Comparison of ENCODE assay signal across 9 mouse cellular contexts in the genomic region with DNA sequence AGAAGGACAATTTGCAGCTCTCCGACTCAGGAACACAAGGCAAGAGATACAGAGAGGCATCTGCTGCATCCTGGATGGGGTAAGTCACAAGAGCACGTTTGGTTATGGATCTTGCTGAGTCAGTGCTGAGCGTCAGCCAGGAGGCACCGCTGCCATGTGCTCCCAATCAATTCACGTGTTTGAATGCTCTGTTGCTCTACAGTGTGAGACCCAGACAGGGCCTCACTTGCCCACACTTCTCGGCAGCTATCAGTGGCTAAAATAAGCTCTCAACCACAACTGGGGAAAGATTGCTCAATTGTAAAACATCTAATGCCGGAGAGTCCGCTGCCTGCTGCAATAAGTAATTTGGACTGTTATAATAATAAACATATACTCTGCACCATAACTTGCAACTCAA. TPM values are rescaled to one million over a fixed set of nuclear protein-coding genes. Genes with fewer than 3 reads are reported as not detected.
DNase-seq lines count a peak whose midpoint lies in the region; ATAC-seq and TF ChIP-seq lines count a peak whose summit lies in the region.
"Had no signal": no experiment of that assay in that cellular context is flagged by ENCODE, and none has a peak within 500 bp of the region (broad histone marks: within the 10 kb centered on the region; RNA-seq: fewer than 3 reads in every experiment).

No protein-coding gene starts in this region.

- no peak overlapping the region for H3K27ac ChIP-seq in forebrain, postnatal 0 days (ENCODE audit: low read depth, low read length)
- H3K27ac ChIP-seq in forebrain, embryonic 16.5 days (ENCODE audit: low read length) = no peak overlapping the region

- no peak overlapping the region for H3K4me3 ChIP-seq in forebrain, postnatal 0 days (ENCODE audit: low read depth, low read length)
- H3K4me3 ChIP-seq in forebrain, embryonic 16.5 days (replicated peaks; ENCODE audit: low read length) = no peak overlapping the region

- no peaks in the 10 kb centered on the region for H3K36me3 ChIP-seq in forebrain, postnatal 0 days (ENCODE audit: insufficient read depth)
- no peaks in the 10 kb centered on the region for H3K36me3 ChIP-seq in forebrain, embryonic 16.5 days (ENCODE audit: control insufficient read depth, insufficient read depth)

- TF ChIP-seq CTCF in forebrain, postnatal 0 days (IDR thresholded peaks at IDR 0.05; ENCODE audit: low read depth) = no peak

- no peak overlapping the region for H3K9ac ChIP-seq in forebrain, postnatal 0 days
- H3K9ac ChIP-seq in forebrain, embryonic 16.5 days (replicated peaks; ENCODE audit: low read depth, low read length) = no peak overlapping the region

- no peaks in the 10 kb centered on the region for H3K27me3 ChIP-seq in forebrain, postnatal 0 days (ENCODE audit: insufficient read depth, low read length)
- no peaks in the 10 kb centered on the region for H3K27me3 ChIP-seq in forebrain, embryonic 16.5 days (replicated peaks; ENCODE audit: control insufficient read depth, insufficient read depth, low read length)

- H3K4me2 ChIP-seq in forebrain, postnatal 0 days (ENCODE audit: low read depth) = no peak overlapping the region
- no peak overlapping the region for H3K4me2 ChIP-seq in forebrain, embryonic 16.5 days (ENCODE audit: low read length)

- no peaks in the 10 kb centered on the region for H3K4me1 ChIP-seq in forebrain, postnatal 0 days (ENCODE audit: insufficient read depth)
- H3K4me1 ChIP-seq in forebrain, embryonic 16.5 days (replicated peaks; ENCODE audit: control insufficient read depth, insufficient read depth, low read length) = no peaks in the 10 kb centered on the region; the same call in 1 of the 2 replicates

- no peak for DNase-seq in forebrain, postnatal 0 days
- peak; percentile 46 for DNase-seq in Muller cell, postnatal 12 days (ENCODE audit: inconsistent ontology term)
- peak; percentile 66 to 71 for DNase-seq in heart, adult 18-20 months
- peak; percentile 16 to 23 for DNase-seq in layer of hippocampus, postnatal 36 days
- DNase-seq in gastrocnemius, postnatal 25 days = no peak
- no peak for DNase-seq in adrenal gland, postnatal 25 days
- DNase-seq: kidney, adult 8-10 months had no signal

- WGBS in forebrain, postnatal 0 days = 51% methylated on average over 8 of the region's 8 CpGs
- WGBS in forebrain, embryonic 16.5 days = 45% methylated on average over 8 of the region's 8 CpGs

- H3K9me3 ChIP-seq in forebrain, postnatal 0 days (ENCODE audit: low read length) = no peaks in the 10 kb centered on the region
- no peaks in the 10 kb centered on the region for H3K9me3 ChIP-seq in forebrain, embryonic 16.5 days (ENCODE audit: control insufficient read depth, low read length)

- peak; percentile 20; the same call in 1 of the 2 replicates for ATAC-seq in forebrain, postnatal 0 days
- ATAC-seq in forebrain, embryonic 16.5 days = no peak
- no peak for ATAC-seq in CD4-positive, CD25-positive, alpha-beta regulatory T cell, adult 4 months

RNA-seq across cellular contexts. Expression of gene Mamdc2, which starts 41.5 kb away (rescaled TPM):
- 2.8 and 4.2 TPM in 2 replicates for total RNA-seq in forebrain, postnatal 0 days (2014; rRNA removed)
- polyA plus RNA-seq in forebrain, postnatal 0 days (2015; fragmentation: Nextera tagmentation; extraction: Ambion mirVana) = 2.1 and 2.7 TPM in 2 replicates
- 1.3 and 1.5 TPM in 2 replicates for polyA plus RNA-seq in forebrain, embryonic 16.5 days (2015; fragmentation: Nextera tagmentation; extraction: Ambion mirVana)
- total RNA-seq in heart, adult 18-20 months (2021) = 1 to 10 TPM; 2.1 to 2.2 TPM
- under 1 TPM; 0.82 to 0.83 TPM for total RNA-seq in layer of hippocampus, postnatal 36 days (2021)
- 1 to 10 TPM in 1 of 2 experiments, under 1 TPM in 1; 0.78 to 1.1 TPM for total RNA-seq in gastrocnemius, postnatal 25 days (2021)
- polyA plus RNA-seq in CD4-positive, CD25-positive, alpha-beta regulatory T cell, adult 4 months (2017; shearing (Covaris generic)) = not detected
- total RNA-seq in adrenal gland, postnatal 25 days (2021) = 0.81 and 1.3 TPM in 2 replicates

Comparison
In these comparisons a context has a peak if more than half of its experiments do, and no peak if none do; other contexts are left out.
1. DNase-seq: peak in Muller cell, postnatal 12 days (single experiment), heart, adult 18-20 months (2 of 2) and layer of hippocampus, postnatal 36 days (2 of 2); none in forebrain, postnatal 0 days (single experiment), gastrocnemius, postnatal 25 days (single experiment) and adrenal gland, postnatal 25 days (single experiment).